Mouse (Mus musculus) cerebellum, postnatal 25 days (tissue): ENCODE data around the gene Rap1b.

ENCODE experiments used
- DNase-seq, 2 experiments: peaks; one replicate each; pipeline ENCODE4 v3.0.0; 2021; ENCODE audit warnings: mixed read lengths in 2 of 2

The Rap1b gene

GRCm38 (mm10) chr10:117782056-117782455 lies 63.8 kb downstream of the Rap1b start:
- no peak for DNase-seq

GRCm38 (mm10) chr10:117781021-117781725 lies 64.7 kb downstream of the Rap1b start:
- DNase-seq = no peak

- DNase-seq = no peak
Observed at GRCm38 (mm10) chr10:117780306-117780911, 65.4 kb downstream of the Rap1b start.

GRCm38 (mm10) chr10:117779581-117780305 lies 66.1 kb downstream of the Rap1b start:
- DNase-seq = no peak

DNA sequence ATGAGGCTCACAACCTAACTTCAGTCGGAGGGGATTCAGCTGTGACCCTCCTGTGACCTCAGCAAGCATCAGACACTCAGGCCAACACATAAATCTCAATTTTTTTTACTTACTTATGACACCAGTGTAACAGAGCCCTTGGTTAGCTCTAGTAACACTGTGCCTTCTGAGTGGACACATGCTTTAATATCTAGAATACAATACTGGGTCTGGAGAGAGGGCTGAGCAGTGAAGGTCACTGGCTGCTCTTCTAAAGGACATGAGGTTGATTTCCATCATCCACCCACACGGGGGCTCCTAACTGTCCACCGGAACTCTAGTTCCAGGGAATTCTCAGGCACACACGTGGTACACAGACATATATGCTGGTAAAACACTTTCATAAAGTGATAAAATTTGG lies 66.9 kb downstream of the Rap1b start:
- no peak for DNase-seq

GRCm38 (mm10) chr10:117778328-117778910 lies 67.4 kb downstream of the Rap1b start:
- no peak for DNase-seq

DNA sequence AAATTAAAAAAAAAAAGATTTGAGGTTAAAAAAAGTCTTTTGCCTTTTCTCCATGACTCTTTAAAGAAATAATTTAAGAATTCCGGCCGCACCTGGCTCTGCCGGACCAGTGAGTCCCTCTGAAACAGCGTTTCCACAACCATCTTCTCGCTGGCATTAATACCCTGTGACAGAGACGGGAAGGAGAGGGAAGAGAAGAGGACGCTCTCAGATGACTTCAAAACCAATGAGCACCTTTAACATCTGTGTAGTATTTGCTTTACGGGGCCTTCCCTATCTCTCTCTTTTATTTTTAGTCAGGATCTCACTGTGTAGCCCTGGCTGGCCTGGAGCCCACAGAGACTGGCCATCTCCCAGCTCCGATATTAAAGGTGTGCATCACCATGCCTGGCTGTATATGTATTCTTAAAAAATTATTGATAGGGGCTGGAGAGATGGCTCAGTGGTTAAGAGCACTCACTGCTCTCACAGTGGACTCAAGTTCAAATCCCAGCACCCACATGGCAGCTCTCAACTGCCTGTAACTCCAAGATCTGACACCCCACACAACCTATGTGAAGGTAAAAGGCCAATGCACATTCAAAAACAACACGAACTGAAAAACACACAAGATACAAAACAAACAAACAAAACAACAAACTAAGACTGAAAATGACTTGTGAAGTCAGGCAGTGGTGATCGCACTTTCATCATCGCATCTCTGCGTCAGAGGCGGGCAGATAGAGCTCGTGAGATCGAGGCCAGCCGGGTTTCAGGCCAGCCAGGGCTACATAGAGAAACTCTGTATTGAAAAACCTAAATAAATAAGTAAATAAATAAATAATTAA lies 68.1 kb downstream of the Rap1b start:
- no peak for DNase-seq

GRCm38 (mm10) chr10:117777103-117777470 lies 68.7 kb downstream of the Rap1b start:
- DNase-seq = no peak

- DNase-seq = no peak
Observed at GRCm38 (mm10) chr10:117776281-117777102, 69.3 kb downstream of the Rap1b start.

DNA sequence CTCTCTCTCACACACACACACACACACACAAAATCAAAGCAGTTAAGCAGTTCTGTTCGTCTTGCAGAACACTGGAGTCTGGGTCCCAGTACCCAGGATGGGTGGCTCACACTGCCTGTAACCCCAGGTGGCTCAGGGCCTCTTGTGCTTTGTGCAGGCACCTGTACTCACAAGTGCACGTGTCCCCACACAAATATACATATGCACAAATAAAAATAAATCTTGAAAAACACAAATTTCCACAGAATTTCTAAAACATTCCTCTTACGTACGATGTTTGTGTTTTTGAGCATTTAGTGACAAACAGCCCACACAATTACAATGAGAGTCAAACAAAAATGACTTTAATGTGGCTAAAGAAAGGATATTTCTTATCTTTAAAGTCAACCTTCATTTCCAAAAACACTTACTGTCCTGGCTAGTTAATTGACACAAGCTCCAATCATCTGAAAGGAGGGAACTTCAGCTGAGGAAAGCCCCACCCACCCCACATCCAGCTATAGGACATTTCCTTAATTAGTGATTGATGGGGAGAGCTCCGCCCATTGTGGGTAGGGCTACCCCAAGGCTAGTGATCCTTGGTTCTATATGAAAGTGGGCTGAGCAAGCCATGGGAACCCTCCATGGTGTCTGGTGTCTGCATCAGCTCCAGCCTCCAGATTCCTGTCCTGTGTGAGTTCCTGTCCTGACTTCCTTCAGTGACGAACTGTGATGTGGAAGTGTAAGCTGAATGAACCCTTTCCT lies 70.3 kb downstream of the Rap1b start:
- DNase-seq = no peak

DNA sequence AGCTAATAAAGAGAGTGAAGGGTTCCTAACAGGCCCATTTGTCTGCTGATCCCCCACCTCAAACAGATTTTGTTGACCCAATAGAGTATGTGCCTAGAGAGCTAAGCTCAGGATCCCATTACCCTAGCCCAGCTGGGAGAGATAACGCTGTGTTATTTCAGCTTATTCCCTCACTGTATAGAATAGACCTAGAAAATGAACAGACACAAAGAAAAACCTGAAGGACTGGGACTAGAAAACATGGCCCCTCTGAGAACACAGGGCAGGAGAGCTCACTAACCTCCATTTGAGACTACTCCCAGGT lies 71.1 kb downstream of the Rap1b start:
- DNase-seq = no peak

GRCm38 (mm10) chr10:117774011-117774816 lies 71.6 kb downstream of the Rap1b start:
- DNase-seq = no peak

GRCm38 (mm10) chr10:117773106-117773720 lies 72.6 kb downstream of the Rap1b start:
- DNase-seq = no peak

DNA sequence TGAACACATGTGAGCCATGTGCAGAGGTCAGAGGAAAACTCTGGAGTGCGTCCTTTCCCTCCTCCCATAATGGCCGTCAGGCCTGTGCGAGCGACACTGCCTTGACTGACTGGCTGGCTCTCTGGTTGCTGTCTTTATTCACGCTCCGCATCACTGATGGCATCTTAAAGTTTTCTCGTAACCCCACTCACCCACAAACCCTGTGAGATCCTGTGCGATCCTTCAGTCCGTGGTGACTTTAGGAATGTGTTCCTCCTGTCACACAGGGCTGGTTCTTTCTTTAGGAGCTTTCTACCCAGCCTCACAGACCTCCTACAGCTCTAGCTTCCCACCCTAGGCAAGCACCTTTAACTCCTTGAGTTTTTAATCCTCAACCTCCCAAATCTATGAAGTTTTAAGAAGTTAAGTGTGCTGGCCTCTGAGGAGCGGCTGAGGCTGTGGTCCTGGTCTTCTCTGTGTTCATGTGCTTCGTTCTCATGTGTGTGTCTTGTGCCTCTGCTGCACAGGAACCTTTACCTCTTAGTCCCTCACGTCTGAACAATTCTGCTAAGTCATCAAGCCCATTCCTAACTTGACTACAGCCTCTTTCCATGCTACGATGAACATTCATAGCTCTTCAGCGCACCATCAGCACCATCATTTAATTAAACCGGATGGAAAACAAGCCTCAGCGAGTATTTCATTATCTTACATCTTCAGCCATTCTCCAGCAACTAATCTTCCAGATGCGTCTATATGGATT lies 73.3 kb downstream of the Rap1b start:
- no peak for DNase-seq

GRCm38 (mm10) chr10:117771131-117771510 lies 74.7 kb downstream of the Rap1b start:
- DNase-seq = no peak

- DNase-seq = no peak
Observed at GRCm38 (mm10) chr10:117770286-117771130, 75.3 kb downstream of the Rap1b start.

- no peak for DNase-seq
Observed at GRCm38 (mm10) chr10:117769541-117770285, 76.1 kb downstream of the Rap1b start.

- DNase-seq = no peak
Observed at GRCm38 (mm10) chr10:117768141-117768440, 77.7 kb downstream of the Rap1b start.
